ENCODE assay signal across 15 mouse cellular contexts in genomic region chr10:81484441-81485059, GRCm38 (mm10). TPM values are rescaled to one million over a fixed set of nuclear protein-coding genes. Genes with fewer than 3 reads are reported as not detected.
DNase-seq lines count a peak whose midpoint lies in the region; ATAC-seq and TF ChIP-seq lines count a peak whose summit lies in the region.
"Had no signal": no experiment of that assay in that cellular context is flagged by ENCODE, and none has a peak within 500 bp of the region (broad histone marks: within the 10 kb centered on the region; RNA-seq: fewer than 3 reads in every experiment).

No protein-coding gene starts in this region.

- H3K4me3 ChIP-seq in left cerebral cortex, adult 2 months = no peak overlapping the region
- no peak overlapping the region for H3K4me3 ChIP-seq in forebrain, embryonic 13.5 days
- H3K4me3 ChIP-seq in hindbrain, embryonic 16.5 days (ENCODE audit: low read length) = no peak overlapping the region
- H3K4me3 ChIP-seq in neural tube, embryonic 13.5 days = no peak overlapping the region
- H3K4me3 ChIP-seq: heart, embryonic 15.5 days; limb, embryonic 10.5 days; liver, embryonic 15.5 days had no signal

- H3K36me3 ChIP-seq in forebrain, embryonic 13.5 days (ENCODE audit: poor library complexity, severe bottlenecking) = peaks cover 41% of the 10 kb centered on the region
- H3K36me3 ChIP-seq in hindbrain, embryonic 16.5 days (ENCODE audit: control insufficient read depth, insufficient read depth, low read length) = peaks cover 24% of the 10 kb centered on the region
- H3K36me3 ChIP-seq in neural tube, embryonic 13.5 days = peaks cover 35% of the 10 kb centered on the region

- DNase-seq in left cerebral cortex, adult 2 months (ENCODE audit: extremely low spot score in 1 of 2, low spot score in 2 of 2) = no peak
- no peak for DNase-seq in left cerebral cortex, adult 11 months (ENCODE audit: low spot score)
- DNase-seq in layer of hippocampus, postnatal 14 days (ENCODE audit: low spot score in 2 of 2) = no peak
- no peak for DNase-seq in thymus, postnatal 14 days
- no peak for DNase-seq in right cerebral cortex, postnatal 36 days (ENCODE audit: low spot score in 2 of 2)
- DNase-seq: adrenal gland, adult 2 months; gastrocnemius, postnatal 36 days had no signal

- ATAC-seq in forebrain, embryonic 13.5 days = no peak
- ATAC-seq in hindbrain, embryonic 16.5 days = no peak
- ATAC-seq in neural tube, embryonic 13.5 days (ENCODE audit: low read depth) = no peak
- ATAC-seq: intestine, embryonic 16.5 days had no signal

- 0 out of 2 replicates have a peak overlapping the region, but pooled peaks have one; percentile 21 for H3K9ac ChIP-seq in forebrain, embryonic 13.5 days
- no peak overlapping the region; the same call in 1 of the 2 replicates for H3K9ac ChIP-seq in hindbrain, embryonic 16.5 days (ENCODE audit: low read depth, low read length)
- H3K9ac ChIP-seq in neural tube, embryonic 13.5 days = peak overlapping the region; percentile 41
- H3K9ac ChIP-seq: heart, embryonic 15.5 days; liver, embryonic 15.5 days had no signal

- H3K4me1 ChIP-seq in forebrain, embryonic 13.5 days = peaks cover 36% of the 10 kb centered on the region
- peaks cover 27% of the 10 kb centered on the region for H3K4me1 ChIP-seq in hindbrain, embryonic 16.5 days (ENCODE audit: control insufficient read depth, insufficient read depth, low read depth, low read length)
- H3K4me1 ChIP-seq in neural tube, embryonic 13.5 days (replicated peaks) = peaks cover 31% of the 10 kb centered on the region

- no peaks in the 10 kb centered on the region for H3K27me3 ChIP-seq in forebrain, embryonic 13.5 days
- no peaks in the 10 kb centered on the region for H3K27me3 ChIP-seq in hindbrain, embryonic 16.5 days (replicated peaks; ENCODE audit: control insufficient read depth, insufficient read depth, low read length)
- no peaks in the 10 kb centered on the region for H3K27me3 ChIP-seq in neural tube, embryonic 13.5 days

- 0 out of 2 replicates have a peak overlapping the region, but pooled peaks have one; percentile 7 for H3K4me2 ChIP-seq in forebrain, embryonic 13.5 days
- H3K4me2 ChIP-seq in hindbrain, embryonic 16.5 days (ENCODE audit: low read length) = no peak overlapping the region
- no peak overlapping the region for H3K4me2 ChIP-seq in neural tube, embryonic 13.5 days
- H3K4me2 ChIP-seq: heart, embryonic 15.5 days; liver, embryonic 15.5 days had no signal

- H3K27ac ChIP-seq in left cerebral cortex, adult 2 months = peak overlapping the region; percentile 69
- peak overlapping the region; percentile 74 for H3K27ac ChIP-seq in forebrain, embryonic 13.5 days
- H3K27ac ChIP-seq in hindbrain, embryonic 16.5 days (ENCODE audit: low read depth, low read length) = peak overlapping the region; percentile 53; the same call in 1 of the 2 replicates
- H3K27ac ChIP-seq in neural tube, embryonic 13.5 days (replicated peaks) = peak overlapping the region; percentile 71
- H3K27ac ChIP-seq: heart, embryonic 15.5 days; limb, embryonic 10.5 days; liver, embryonic 15.5 days had no signal

- intact Hi-C loops in left cerebral cortex, adult 2 months (cut with DNase I) = no loop called here

- TF ChIP-seq CTCF in left cerebral cortex, adult 2 months (IDR thresholded peaks at IDR 0.05) = no peak

- no peaks in the 10 kb centered on the region for H3K9me3 ChIP-seq in forebrain, embryonic 13.5 days (replicated peaks)
- no peaks in the 10 kb centered on the region for H3K9me3 ChIP-seq in hindbrain, embryonic 16.5 days (ENCODE audit: control insufficient read depth, low read length)
- no peaks in the 10 kb centered on the region for H3K9me3 ChIP-seq in neural tube, embryonic 13.5 days
- H3K9me3 ChIP-seq: heart, embryonic 15.5 days; limb, embryonic 10.5 days; liver, embryonic 15.5 days had no signal

- 62% methylated on average over 6 of the region's 6 CpGs for WGBS in forebrain, embryonic 13.5 days
- WGBS in hindbrain, embryonic 16.5 days = 30% methylated on average over 6 of the region's 6 CpGs
- 43% methylated on average over 6 of the region's 6 CpGs for WGBS in neural tube, embryonic 13.5 days

RNA-seq across cellular contexts. Expression of gene Celf5, which starts 2.0 kb away (rescaled TPM):
- 100 to 1,000 TPM; 284 to 288 TPM for total RNA-seq in left cerebral cortex, adult 2 months (2021)
- polyA plus RNA-seq in forebrain, embryonic 13.5 days (2015; fragmentation: Nextera tagmentation; extraction: Ambion mirVana) = 48.8 and 57.4 TPM in 2 replicates
- polyA plus RNA-seq in hindbrain, embryonic 16.5 days (2015; fragmentation: Nextera tagmentation; extraction: Ambion mirVana) = 60.1 and 63.6 TPM in 2 replicates
- polyA plus RNA-seq in neural tube, embryonic 13.5 days (2015; fragmentation: Nextera tagmentation; extraction: Ambion mirVana) = 52.7 and 56.1 TPM in 2 replicates
- 100 to 1,000 TPM; 266 to 272 TPM for total RNA-seq in layer of hippocampus, postnatal 14 days (2021)
- total RNA-seq: gastrocnemius, postnatal 36 days; megakaryocyte progenitor cell, adult 5-6 weeks had no signal
- polyA plus RNA-seq: liver, embryonic 15.5 days had no signal

RNA-seq across cellular contexts. Expression of gene Ncln, which starts 11.6 kb away (rescaled TPM):
- total RNA-seq in left cerebral cortex, adult 2 months (2021) = 10 to 100 TPM; 78.3 to 80.8 TPM
- polyA plus RNA-seq in forebrain, embryonic 13.5 days (2015; fragmentation: Nextera tagmentation; extraction: Ambion mirVana) = 56.8 and 60.9 TPM in 2 replicates
- 68.9 and 82.7 TPM in 2 replicates for polyA plus RNA-seq in hindbrain, embryonic 16.5 days (2015; fragmentation: Nextera tagmentation; extraction: Ambion mirVana)
- polyA plus RNA-seq in neural tube, embryonic 13.5 days (2015; fragmentation: Nextera tagmentation; extraction: Ambion mirVana) = 68.7 and 68.8 TPM in 2 replicates
- total RNA-seq in layer of hippocampus, postnatal 14 days (2021) = 10 to 100 TPM; 79.7 to 95.2 TPM

RNA-seq across cellular contexts. Expression of gene S1pr4, which starts 15.4 kb away (rescaled TPM):
- under 1 TPM; 0.56 to 0.70 TPM for total RNA-seq in left cerebral cortex, adult 2 months (2021)
- 0.52 and 0.53 TPM in 2 replicates for polyA plus RNA-seq in forebrain, embryonic 13.5 days (2015; fragmentation: Nextera tagmentation; extraction: Ambion mirVana)
- 0.65 and 0.79 TPM in 2 replicates for polyA plus RNA-seq in hindbrain, embryonic 16.5 days (2015; fragmentation: Nextera tagmentation; extraction: Ambion mirVana)
- polyA plus RNA-seq in neural tube, embryonic 13.5 days (2015; fragmentation: Nextera tagmentation; extraction: Ambion mirVana) = 0.36 and 0.64 TPM in 2 replicates
- total RNA-seq in layer of hippocampus, postnatal 14 days (2021) = under 1 TPM; 0.39 to 0.57 TPM

RNA-seq across cellular contexts. Expression of gene Nfic, which starts 29.1 kb away (rescaled TPM):
- total RNA-seq in left cerebral cortex, adult 2 months (2021) = 10 to 100 TPM; 93.4 to 94.9 TPM
- polyA plus RNA-seq in forebrain, embryonic 13.5 days (2015; fragmentation: Nextera tagmentation; extraction: Ambion mirVana) = 18.5 and 25.2 TPM in 2 replicates
- 24.5 and 34.5 TPM in 2 replicates for polyA plus RNA-seq in hindbrain, embryonic 16.5 days (2015; fragmentation: Nextera tagmentation; extraction: Ambion mirVana)
- polyA plus RNA-seq in neural tube, embryonic 13.5 days (2015; fragmentation: Nextera tagmentation; extraction: Ambion mirVana) = 27.1 and 27.9 TPM in 2 replicates
- 10 to 100 TPM; 66.7 to 70.9 TPM for total RNA-seq in layer of hippocampus, postnatal 14 days (2021)

RNA-seq across cellular contexts. Expression of gene Gna15, which starts 39.5 kb away (rescaled TPM):
- total RNA-seq in left cerebral cortex, adult 2 months (2021) = 1 to 10 TPM; 1.3 to 2.8 TPM
- 0.48 and 0.57 TPM in 2 replicates for polyA plus RNA-seq in forebrain, embryonic 13.5 days (2015; fragmentation: Nextera tagmentation; extraction: Ambion mirVana)
- polyA plus RNA-seq in hindbrain, embryonic 16.5 days (2015; fragmentation: Nextera tagmentation; extraction: Ambion mirVana) = 0.81 and 1.1 TPM in 2 replicates
- polyA plus RNA-seq in neural tube, embryonic 13.5 days (2015; fragmentation: Nextera tagmentation; extraction: Ambion mirVana) = 1.3 and 1.9 TPM in 2 replicates
- total RNA-seq in layer of hippocampus, postnatal 14 days (2021) = 1 to 10 TPM; 2.4 to 4.2 TPM
